Mouse (Mus musculus) embryonic facial prominence, embryonic 12.5 days (tissue): Measurements from ENCODE around the gene Serpina1b. TPM values are rescaled to one million over a fixed set of nuclear protein-coding genes. Genes with fewer than 3 reads are reported as not detected.
"Not testable (repeated sequence)": the region's sequence is repeated elsewhere in the genome, so short reads cannot be mapped to it uniquely, and the experiment has no call there.

Experiments
- ATAC-seq: fragments of 200-750 bp; cut with Nextera tagmentation; 2 replicates; pipeline ENCODE4 v1.8.0; 2017; ENCODE audit not compliant: insufficient number of reproducible peaks, insufficient read depth, low FRiP score, low TSS enrichment
- H3K27ac ChIP-seq: fragments of 300-500 bp; sonication (generic); 2 replicates; pipeline ENCODE4 v1.5.1; 2016; ENCODE audit warnings: mild to moderate bottlenecking
- H3K27me3 ChIP-seq: fragments of 300-500 bp; sonication (generic); 2 replicates; pipeline ENCODE4 v1.6.1; 2016; ENCODE audit warnings: mild to moderate bottlenecking, moderate library complexity
- H3K36me3 ChIP-seq: fragments of 300-500 bp; sonication (generic); 2 replicates; pipeline ENCODE4 v1.6.1; 2016; ENCODE audit warnings: mild to moderate bottlenecking
- H3K4me1 ChIP-seq: fragments of 300-500 bp; sonication (generic); 2 replicates; pipeline ENCODE4 v1.6.1; 2016
- H3K4me2 ChIP-seq: fragments of 300-500 bp; sonication (generic); replicated peaks from 2 replicates; pipeline ENCODE4 v1.6.1; 2016; ENCODE audit warnings: mild to moderate bottlenecking, moderate library complexity
- H3K4me3 ChIP-seq: fragments of 300-500 bp; sonication (generic); 2 replicates; pipeline ENCODE4 v1.5.1; 2016; ENCODE audit warnings: mild to moderate bottlenecking
- H3K9ac ChIP-seq: fragments of 300-500 bp; sonication (generic); 2 replicates; pipeline ENCODE4 v1.6.1; 2016; ENCODE audit warnings: mild to moderate bottlenecking, moderate library complexity
- H3K9me3 ChIP-seq: fragments of 300-500 bp; sonication (generic); 2 replicates; pipeline ENCODE4 v1.6.1; 2016; ENCODE audit warnings: mild to moderate bottlenecking, moderate library complexity
- WGBS: fragments of 180-500 bp; shearing (Covaris S2); methylation state at CpG from one replicate; pipeline ENCODE4 v1.1.7; 2016; 5-methylcytosine and 5-hydroxymethylcytosine counted together
- polyA plus RNA-seq: library from polyadenylated mRNA; unstranded; fragments of >200 nt; fragmentation: Nextera tagmentation; extraction: Ambion mirVana; gene quantifications from 2 replicates; pipeline ENCODE4 v1.2.1, GENCODE M21; 2016

The Serpina1b gene
- polyA plus RNA-seq, 1 experiment from 2014 or later: 0.18 TPM

DNA sequence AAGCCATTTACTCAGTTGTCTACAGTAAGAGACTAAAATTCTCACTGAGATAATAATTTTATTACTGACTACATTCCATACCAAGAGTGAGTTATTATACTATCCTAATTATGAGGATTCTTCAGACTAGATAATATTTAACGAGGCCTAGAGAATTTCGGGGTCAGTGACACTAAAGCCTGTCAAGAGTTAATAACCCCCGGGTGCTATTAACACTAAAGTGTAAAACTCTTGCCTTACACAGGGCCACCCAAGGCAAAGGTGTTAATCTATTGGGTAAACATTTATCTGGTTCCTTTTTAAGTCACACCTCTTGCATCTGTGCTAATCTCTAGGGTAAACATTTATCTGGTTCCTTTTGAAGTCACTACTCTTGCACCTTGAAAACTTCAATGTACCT is 69.9 kb downstream of the Serpina1b start:
- not testable (repeated sequence) for H3K4me1 ChIP-seq, H3K36me3 ChIP-seq, H3K27me3 ChIP-seq, H3K4me2 ChIP-seq, ATAC-seq, H3K4me3 ChIP-seq, H3K9ac ChIP-seq, H3K9me3 ChIP-seq, H3K27ac ChIP-seq
- 84% methylated on average over 3 of the region's 3 CpGs for WGBS

GRCm38 (mm10) chr12:103745957-103746356 is 84.2 kb downstream of the Serpina1b start:
- H3K4me2 ChIP-seq, ATAC-seq, H3K27me3 ChIP-seq, H3K36me3 ChIP-seq, H3K9ac ChIP-seq, H3K9me3 ChIP-seq, H3K27ac ChIP-seq, H3K4me1 ChIP-seq, H3K4me3 ChIP-seq: not testable (repeated sequence)
- 86% methylated on average over 5 of the region's 5 CpGs for WGBS

- H3K27ac ChIP-seq, H3K27me3 ChIP-seq, H3K4me2 ChIP-seq, H3K4me1 ChIP-seq, H3K4me3 ChIP-seq, ATAC-seq, H3K36me3 ChIP-seq, H3K9ac ChIP-seq, H3K9me3 ChIP-seq: not testable (repeated sequence)
- 90% methylated on average over 6 of the region's 6 CpGs for WGBS
These were observed 92.2 kb downstream of the Serpina1b start for GRCm38 (mm10) chr12:103737791-103738580.

- H3K4me3 ChIP-seq, H3K9me3 ChIP-seq, H3K36me3 ChIP-seq, H3K9ac ChIP-seq, H3K4me2 ChIP-seq, H3K27me3 ChIP-seq, ATAC-seq, H3K4me1 ChIP-seq, H3K27ac ChIP-seq: not testable (repeated sequence)
- WGBS: 83% methylated on average over 4 of the region's 4 CpGs
These were observed 94.6 kb downstream of the Serpina1b start for GRCm38 (mm10) chr12:103735566-103735965.

DNA sequence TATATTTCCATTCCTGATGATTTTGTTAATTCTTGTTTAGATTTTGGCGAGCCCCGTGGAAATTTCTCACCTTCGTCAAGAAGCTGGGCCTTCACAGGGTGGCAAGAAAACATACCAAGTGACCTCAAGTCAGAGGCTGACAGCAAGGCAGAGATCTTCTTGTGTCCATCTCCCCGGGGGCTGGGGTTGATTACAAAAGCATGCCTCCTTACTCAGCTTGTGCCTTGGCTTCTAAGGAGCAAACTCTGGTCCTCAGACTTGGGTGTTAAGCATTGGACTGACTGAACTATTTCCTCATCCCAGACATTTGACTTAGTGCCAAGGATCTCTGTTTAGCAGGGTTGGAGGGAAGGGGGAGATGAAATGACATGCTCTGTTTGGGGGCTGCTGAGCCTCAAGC is 95.1 kb downstream of the Serpina1b start:
- not testable (repeated sequence) for H3K27ac ChIP-seq, H3K4me2 ChIP-seq, H3K9ac ChIP-seq, ATAC-seq, H3K4me1 ChIP-seq, H3K27me3 ChIP-seq, H3K36me3 ChIP-seq, H3K9me3 ChIP-seq, H3K4me3 ChIP-seq
- WGBS: 89% methylated on average over 4 of the region's 4 CpGs

DNA sequence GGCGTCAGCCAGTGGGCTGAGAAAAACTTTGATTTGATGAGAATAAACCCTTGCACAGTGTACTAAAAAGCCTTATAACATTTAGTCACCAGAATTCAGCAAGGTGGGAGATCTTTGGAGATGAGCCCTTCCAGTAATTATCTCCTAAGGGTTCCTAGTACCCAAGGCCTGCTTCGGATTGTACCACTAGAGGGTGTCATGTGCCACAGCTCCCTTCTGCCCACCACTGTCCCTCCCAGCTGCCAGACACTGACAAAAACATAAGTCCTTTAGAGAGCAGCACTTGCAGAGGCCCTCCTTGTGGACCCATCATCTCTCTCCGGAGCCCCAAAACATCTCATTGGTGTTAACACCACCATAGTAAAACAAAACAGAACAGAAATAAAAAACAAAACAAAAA is 118.6 kb downstream of the Serpina1b start:
- ATAC-seq: no peak
- WGBS: 71% methylated on average over 3 of the region's 3 CpGs
- no peak overlapping the region for H3K4me3 ChIP-seq

DNA sequence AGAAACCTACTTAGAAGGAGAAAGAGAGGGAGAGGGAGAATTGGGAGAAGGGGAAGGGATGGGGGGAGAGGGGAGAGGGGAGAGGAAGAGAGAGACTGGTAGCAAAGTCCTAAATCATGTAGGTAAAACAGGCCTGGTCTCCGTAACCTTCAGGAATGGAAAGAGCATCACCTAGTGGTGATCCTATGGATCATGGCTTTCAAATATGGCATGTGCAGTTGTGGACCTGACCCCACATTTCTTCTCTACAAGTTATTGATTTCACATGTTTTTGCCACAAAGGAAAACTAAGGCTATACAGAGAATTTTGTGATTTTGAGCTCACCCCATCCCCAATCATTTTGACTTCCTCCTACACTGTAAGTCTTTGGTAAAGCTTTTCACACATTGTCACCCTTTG is 119.8 kb downstream of the Serpina1b start:
- H3K36me3 ChIP-seq: no peaks in the 10 kb centered on the region
- H3K9ac ChIP-seq: no peak overlapping the region
- no peak overlapping the region for H3K4me2 ChIP-seq
- no peaks in the 10 kb centered on the region for H3K9me3 ChIP-seq
- no peaks in the 10 kb centered on the region for H3K27me3 ChIP-seq
- ATAC-seq: no peak
- no peak overlapping the region for H3K27ac ChIP-seq
- WGBS: 73% methylated on average over 1 of the region's 1 CpGs
- no peak overlapping the region for H3K4me3 ChIP-seq
- H3K4me1 ChIP-seq: no peaks in the 10 kb centered on the region

More for the DNA sequence above, 118.6 kb downstream of the Serpina1b start:
- no peak overlapping the region for H3K27ac ChIP-seq
- no peak overlapping the region for H3K9ac ChIP-seq
- H3K4me2 ChIP-seq: no peak overlapping the region
- H3K4me1 ChIP-seq: no peaks in the 10 kb centered on the region
- no peaks in the 10 kb centered on the region for H3K36me3 ChIP-seq
- H3K27me3 ChIP-seq: no peaks in the 10 kb centered on the region
- H3K9me3 ChIP-seq: no peaks in the 10 kb centered on the region

GRCm38 (mm10) chr12:103706113-103706512 is 124.1 kb downstream of the Serpina1b start:
- 74% methylated on average over 4 of the region's 4 CpGs for WGBS
- Histone ChIP-seq H3K4me3 (no peak overlapping the region), H3K36me3 (no peaks in the 10 kb centered on the region), H3K4me1 (no peaks in the 10 kb centered on the region), H3K4me2 (no peak overlapping the region), H3K9ac (no peak overlapping the region), H3K27ac (no peak overlapping the region), H3K9me3 (no peaks in the 10 kb centered on the region), H3K27me3 (no peaks in the 10 kb centered on the region)
- ATAC-seq: no peak

GRCm38 (mm10) chr12:103705547-103705946 is 124.6 kb downstream of the Serpina1b start:
- H3K9ac ChIP-seq: no peak overlapping the region

GRCm38 (mm10) chr12:103700144-103700750 is 129.9 kb downstream of the Serpina1b start:
- Histone ChIP-seq H3K4me1 (no peaks in the 10 kb centered on the region), H3K36me3 (no peaks in the 10 kb centered on the region), H3K27ac (no peak overlapping the region), H3K9ac (no peak overlapping the region), H3K27me3 (no peaks in the 10 kb centered on the region), H3K4me2 (no peak overlapping the region), H3K4me3 (no peak overlapping the region), H3K9me3 (no peaks in the 10 kb centered on the region)
- WGBS: 74% methylated on average over 4 of the region's 4 CpGs
- no peak for ATAC-seq

More at GRCm38 (mm10) chr12:103705547-103705946, 124.6 kb downstream of the Serpina1b start:
- Histone ChIP-seq H3K4me3 (no peak overlapping the region), H3K9me3 (no peaks in the 10 kb centered on the region), H3K27me3 (no peaks in the 10 kb centered on the region), H3K4me1 (no peaks in the 10 kb centered on the region), H3K4me2 (no peak overlapping the region), H3K36me3 (no peaks in the 10 kb centered on the region), H3K27ac (no peak overlapping the region)
- WGBS: 52% methylated on average over 2 of the region's 2 CpGs
- ATAC-seq: no peak

DNA sequence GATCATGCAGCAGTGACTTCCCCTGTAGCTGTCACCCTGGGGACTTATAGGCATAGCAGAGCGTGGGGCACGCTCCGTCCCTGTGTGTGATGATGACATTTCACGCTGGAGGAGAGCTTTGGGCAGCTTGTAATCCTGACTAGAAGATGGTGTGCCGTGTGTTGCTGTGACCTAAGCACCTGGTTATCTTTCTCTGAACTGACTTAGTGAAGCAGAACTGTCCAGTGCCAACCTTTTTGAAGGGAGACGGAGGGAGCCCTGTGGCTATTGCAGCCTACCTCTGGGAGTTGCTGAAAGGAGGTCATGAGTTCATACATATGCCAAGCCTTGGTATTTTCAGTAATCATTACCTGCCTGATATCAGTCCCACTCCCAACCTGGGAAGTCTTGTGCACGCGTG is 134.7 kb downstream of the Serpina1b start, which contains the start of gene Serpina1f:
Gene Serpina1f (minus strand): TSS at position 101 of the 400 bp plus-strand sequence.
- no peaks in the 10 kb centered on the region for H3K9me3 ChIP-seq
- 86% methylated on average over 8 of the region's 8 CpGs for WGBS

DNA sequence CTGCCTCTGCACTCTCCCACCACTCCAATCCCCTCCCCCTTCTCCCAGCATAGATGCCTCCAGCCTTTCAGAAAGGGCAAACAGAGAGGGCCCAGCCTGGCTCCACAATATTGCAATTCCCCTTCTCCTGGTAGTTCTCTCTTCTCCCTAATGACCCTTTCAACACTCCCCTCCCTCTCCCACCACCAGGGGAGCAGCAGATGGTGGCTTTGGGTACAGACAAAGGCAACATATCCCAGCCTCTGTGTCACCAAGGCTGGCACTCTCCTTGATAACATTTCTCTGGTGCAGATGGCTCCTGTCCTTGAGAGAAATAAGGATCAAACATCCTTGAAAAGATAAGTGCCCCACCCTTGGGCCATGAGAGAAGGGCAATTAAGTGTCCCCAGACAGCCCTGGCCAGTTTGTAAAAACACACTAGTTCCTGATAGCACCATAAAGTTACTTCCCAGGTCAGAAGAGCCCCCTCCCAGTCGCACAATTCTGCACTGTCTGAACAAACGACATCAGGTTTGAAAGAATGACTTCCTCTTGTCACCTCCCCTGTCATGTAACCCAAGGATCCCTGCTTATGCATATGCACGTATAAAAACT is 141.9 kb downstream of the Serpina1b start:
- H3K9me3 ChIP-seq: no peaks in the 10 kb centered on the region
- 54% methylated on average over 3 of the region's 3 CpGs for WGBS
- no peaks in the 10 kb centered on the region for H3K36me3 ChIP-seq
- no peak overlapping the region for H3K4me3 ChIP-seq
- H3K9ac ChIP-seq: no peak overlapping the region
- H3K4me2 ChIP-seq: no peak overlapping the region
- no peaks in the 10 kb centered on the region for H3K4me1 ChIP-seq
- no peak overlapping the region for H3K27ac ChIP-seq
- no peaks in the 10 kb centered on the region for H3K27me3 ChIP-seq
- ATAC-seq: no peak

More for the DNA sequence above, 134.7 kb downstream of the Serpina1b start, which contains the start of gene Serpina1f:
- H3K4me3 ChIP-seq: no peak within 1 kb of the TSS
- H3K4me2 ChIP-seq: no peak within 1 kb of the TSS
- ATAC-seq: no peak
- no peaks in the 10 kb centered on the region for H3K4me1 ChIP-seq
- H3K9ac ChIP-seq: no peak within 1 kb of the TSS
- H3K27ac ChIP-seq: no peak within 1 kb of the TSS
- no peaks in the 10 kb centered on the region for H3K36me3 ChIP-seq
- no peaks in the 10 kb centered on the region for H3K27me3 ChIP-seq
